Mouse (Mus musculus): ENCODE results near the gene Ppm1h. TPM values are rescaled to one million over a fixed set of nuclear protein-coding genes. Genes with fewer than 3 reads are reported as not detected.

Ppm1h gene
- polyA plus RNA-seq, 1 experiment from 2014 or later: 26.0 TPM

DNA sequence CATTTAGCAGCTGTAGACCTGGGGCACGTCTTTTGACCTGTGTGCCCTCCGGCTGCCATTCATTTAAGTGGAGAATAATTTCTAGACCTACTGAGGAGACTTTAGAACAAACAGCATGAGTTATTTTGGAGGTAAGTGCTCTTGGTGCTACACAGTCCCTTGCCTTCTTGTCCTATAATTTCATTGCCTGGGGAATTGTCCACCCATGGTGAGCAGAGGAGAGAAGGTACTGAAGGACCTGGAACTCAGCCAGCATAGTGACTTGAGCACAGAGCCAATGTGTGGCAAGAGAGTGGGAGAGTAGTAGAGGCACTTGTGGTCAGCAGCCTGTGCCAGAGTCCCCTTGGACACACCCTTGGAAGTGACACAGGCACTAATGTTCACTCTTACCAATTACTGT, 64.8 kb downstream of the Ppm1h start:
- TF ChIP-seq CTCF (IDR thresholded peaks at IDR 0.05): no peak
- DNase-seq (ENCODE audit: low read depth, low spot score): no peak
- no peak for ATAC-seq
- in situ Hi-C loops (cut with MboI; ENCODE audit: low pct_unique_long_range_greater_than_20kb): no loop called here
- ChIA-PET POLR2A (no interaction called here), CTCF (no interaction called here)
- H3K27me3 ChIP-seq: no peaks in the 10 kb centered on the region

GRCm38 (mm10) chr10:122744970-122745369, 66.4 kb downstream of the Ppm1h start:
- H3K27me3 ChIP-seq: no peaks in the 10 kb centered on the region
- DNase-seq (ENCODE audit: low read depth, low spot score) (no peak), ATAC-seq (no peak)
- CTCF ChIA-PET: interaction anchor here (1.1 kb wide), 1 partner anchor 11 kb away, joined by 3 read pairs; no protein-coding TSS in a partner anchor
- no peak for TF ChIP-seq CTCF (IDR thresholded peaks at IDR 0.05)
- POLR2A ChIA-PET: no interaction called here
- in situ Hi-C loops (cut with MboI; ENCODE audit: low pct_unique_long_range_greater_than_20kb): no loop called here

- in situ Hi-C loops (cut with MboI; ENCODE audit: low pct_unique_long_range_greater_than_20kb): no loop called here
Observed at GRCm38 (mm10) chr10:122746211-122746610, 67.6 kb downstream of the Ppm1h start.

DNA sequence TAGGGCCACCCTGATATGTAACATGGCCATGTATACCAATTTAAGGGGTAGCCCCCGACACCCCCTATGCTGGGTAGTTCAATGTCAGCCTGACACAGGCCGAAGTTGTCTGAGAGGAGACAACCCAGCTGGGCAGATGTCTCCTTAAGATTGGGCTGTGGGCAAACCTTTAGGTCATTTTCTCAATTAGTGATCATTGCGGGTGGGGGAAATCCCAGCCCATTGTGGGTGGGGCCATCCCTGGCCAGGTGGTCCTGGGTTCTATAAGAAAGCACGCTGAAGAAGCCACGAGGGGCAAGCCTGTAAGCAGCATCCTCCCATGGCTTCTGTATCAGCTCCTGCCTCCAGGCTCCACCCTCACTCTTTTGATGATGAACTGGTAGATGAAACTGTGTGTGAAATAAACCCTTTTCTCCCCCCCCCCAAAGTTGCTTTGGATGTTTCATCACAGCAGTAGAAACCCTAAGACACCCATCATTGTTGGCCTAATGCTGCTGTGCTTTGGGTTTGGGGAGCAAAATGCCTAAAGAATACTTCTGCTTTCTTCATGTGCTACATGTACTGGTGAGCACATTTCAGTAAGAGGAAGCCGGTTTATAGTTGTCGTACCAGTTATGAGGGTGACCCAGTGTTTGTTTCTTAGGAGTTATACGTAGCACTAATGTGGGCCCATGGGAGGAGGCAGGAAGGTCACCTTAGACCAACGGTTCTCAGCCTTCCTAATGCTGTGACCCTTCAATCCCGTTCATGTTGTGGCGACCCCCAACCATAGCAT, 68.8 kb downstream of the Ppm1h start:
- ATAC-seq: no peak
- CTCF ChIA-PET: no interaction called here
- POLR2A ChIA-PET: no interaction called here
- in situ Hi-C loops (cut with MboI; ENCODE audit: low pct_unique_long_range_greater_than_20kb): no loop called here
- H3K27me3 ChIP-seq: no peaks in the 10 kb centered on the region
- no peak for DNase-seq (ENCODE audit: low read depth, low spot score)
- TF ChIP-seq CTCF (IDR thresholded peaks at IDR 0.05): no peak

More at GRCm38 (mm10) chr10:122746211-122746610, 67.6 kb downstream of the Ppm1h start:
- TF ChIP-seq CTCF (IDR thresholded peaks at IDR 0.05): no peak
- no peaks in the 10 kb centered on the region for H3K27me3 ChIP-seq
- CTCF ChIA-PET: interaction anchor here (0.9 to 1.1 kb wide), 2 partner anchors 13 to 14 kb away, joined by 3 to 4 read pairs; no protein-coding TSS in a partner anchor
- DNase-seq (ENCODE audit: low read depth, low spot score): no peak
- POLR2A ChIA-PET: no interaction called here
- no peak for ATAC-seq

- CTCF ChIA-PET: no interaction called here
- no peaks in the 10 kb centered on the region for H3K27me3 ChIP-seq
- no peak for TF ChIP-seq CTCF (IDR thresholded peaks at IDR 0.05)
- POLR2A ChIA-PET: no interaction called here
- in situ Hi-C loops (cut with MboI; ENCODE audit: low pct_unique_long_range_greater_than_20kb): no loop called here
- DNase-seq (ENCODE audit: low read depth, low spot score): no peak
- ATAC-seq: no peak
Observed at GRCm38 (mm10) chr10:122748361-122748951, 69.9 kb downstream of the Ppm1h start.

DNA sequence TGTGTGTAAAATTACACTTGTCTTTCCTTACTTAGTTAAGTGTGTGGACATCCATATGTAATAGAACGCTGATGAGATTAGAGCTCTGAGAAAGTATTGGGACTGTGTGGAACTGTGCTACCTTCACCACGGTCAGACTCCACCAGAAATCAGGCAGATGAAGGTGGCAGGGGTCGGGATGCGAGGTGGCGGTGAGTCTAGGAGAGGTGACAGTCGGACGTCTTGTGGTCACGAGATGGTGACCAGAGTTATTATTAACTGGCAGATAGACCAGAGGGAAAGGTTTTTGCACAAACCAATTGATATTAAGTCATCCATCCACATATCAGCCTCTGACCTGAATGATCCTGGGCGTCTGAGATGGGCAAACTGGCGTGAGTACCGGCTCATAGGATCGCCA, 70.5 kb downstream of the Ppm1h start:
- no peak for ATAC-seq
- no peak for TF ChIP-seq CTCF (IDR thresholded peaks at IDR 0.05)
- H3K27me3 ChIP-seq: no peaks in the 10 kb centered on the region
- POLR2A ChIA-PET: no interaction called here
- CTCF ChIA-PET: no interaction called here
- no peak for DNase-seq (ENCODE audit: low read depth, low spot score)
- in situ Hi-C loops (cut with MboI; ENCODE audit: low pct_unique_long_range_greater_than_20kb): no loop called here

GRCm38 (mm10) chr10:122749876-122750275, 71.3 kb downstream of the Ppm1h start:
- TF ChIP-seq CTCF (IDR thresholded peaks at IDR 0.05): no peak
- no peaks in the 10 kb centered on the region for H3K27me3 ChIP-seq
- ChIA-PET POLR2A (no interaction called here), CTCF (interaction anchor here (1.0 to 1.6 kb wide), 3 partner anchors 8 to 20 kb away, joined by 3 to 4 read pairs (median 3); no protein-coding TSS in a partner anchor)
- DNase-seq (ENCODE audit: low read depth, low spot score): no peak
- ATAC-seq: no peak
- in situ Hi-C loops (cut with MboI; ENCODE audit: low pct_unique_long_range_greater_than_20kb): no loop called here

DNA sequence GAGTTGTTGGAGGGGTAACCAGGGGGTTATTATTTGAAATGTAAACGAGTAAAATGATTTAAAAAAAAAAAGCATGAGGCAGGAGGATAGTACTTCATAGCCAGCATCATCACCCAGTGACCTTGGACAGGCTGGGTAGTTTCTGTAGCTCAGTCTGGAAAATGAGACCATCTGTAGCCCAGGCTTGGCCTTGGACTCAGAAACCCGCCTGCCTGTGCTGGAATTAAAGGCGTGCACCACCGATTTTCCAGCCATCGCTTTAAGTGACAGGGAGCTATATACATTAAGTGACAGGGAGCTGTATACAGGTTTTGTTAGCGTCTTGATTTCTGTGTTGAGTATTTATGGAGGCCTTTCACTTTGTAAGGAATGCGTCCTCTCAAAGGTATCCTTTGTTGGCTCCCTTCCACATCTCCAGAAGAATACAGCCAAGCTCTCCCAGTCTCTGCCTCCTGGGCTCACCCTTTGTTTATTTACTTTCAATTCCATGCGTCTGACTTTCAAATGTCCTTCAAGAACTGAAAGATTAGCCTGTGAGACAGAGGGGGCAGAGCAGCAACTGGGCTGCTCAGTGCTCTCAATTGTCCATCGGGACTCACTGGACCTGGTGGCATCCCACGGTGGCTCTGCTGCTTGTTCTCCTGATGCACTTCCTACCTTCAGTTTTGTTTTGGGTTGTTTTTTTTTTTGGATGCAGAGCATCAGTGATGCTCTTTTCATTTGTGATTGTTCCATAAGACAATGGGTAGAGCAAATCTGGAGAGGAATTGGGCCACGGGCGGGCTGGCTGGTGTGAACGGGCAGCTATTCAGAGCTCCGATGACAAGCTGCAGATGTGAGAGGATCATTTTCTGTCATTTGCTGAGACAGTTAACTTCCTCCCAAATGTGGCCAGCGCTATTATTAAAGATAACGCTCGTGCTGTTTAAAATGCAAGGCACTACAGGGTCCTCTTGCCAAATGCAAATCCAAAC, 74.7 kb downstream of the Ppm1h start:
- no peaks in the 10 kb centered on the region for H3K27me3 ChIP-seq
- ATAC-seq (no peak), DNase-seq (ENCODE audit: low read depth, low spot score) (no peak)
- POLR2A ChIA-PET: interaction anchor here (0.6 to 0.7 kb wide), 2 partner anchors 9 to 285 kb away, joined by 3 to 4 read pairs; no protein-coding TSS in a partner anchor
- CTCF ChIA-PET: interaction anchor here (1.0 kb wide), 1 partner anchor 22 kb away, joined by 3 read pairs; no protein-coding TSS in a partner anchor
- no peak for TF ChIP-seq CTCF (IDR thresholded peaks at IDR 0.05)
- in situ Hi-C loops (cut with MboI; ENCODE audit: low pct_unique_long_range_greater_than_20kb): no loop called here

GRCm38 (mm10) chr10:122753924-122754307, 75.4 kb downstream of the Ppm1h start:
- no peaks in the 10 kb centered on the region for H3K27me3 ChIP-seq
- in situ Hi-C loops (cut with MboI; ENCODE audit: low pct_unique_long_range_greater_than_20kb): no loop called here
- DNase-seq (ENCODE audit: low read depth, low spot score) (no peak), ATAC-seq (no peak)
- ChIA-PET CTCF (no interaction called here), POLR2A (interaction anchor here (0.7 kb wide), 1 partner anchor 285 kb away, joined by 3 read pairs; no protein-coding TSS in a partner anchor)
- TF ChIP-seq CTCF (IDR thresholded peaks at IDR 0.05): no peak

DNA sequence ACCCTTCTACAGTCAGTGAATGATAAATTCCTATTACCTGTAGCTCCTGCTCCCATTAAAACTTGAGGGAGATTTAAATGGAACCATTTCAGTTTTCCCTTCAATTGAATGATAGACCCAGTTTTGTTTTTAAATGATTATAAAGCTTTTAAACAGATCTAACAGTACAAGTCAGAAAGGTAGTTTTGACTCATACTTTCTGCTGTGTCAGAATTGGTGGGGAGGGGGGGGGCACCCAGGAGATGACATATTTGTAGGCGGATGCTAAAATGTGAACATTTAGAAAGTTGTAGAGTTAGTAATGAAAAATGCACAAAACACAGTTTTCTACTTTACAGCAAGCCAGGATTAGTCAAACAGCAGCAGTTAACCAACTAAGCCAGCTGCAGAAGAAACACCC, 76.4 kb downstream of the Ppm1h start:
- DNase-seq (ENCODE audit: low read depth, low spot score): no peak
- ChIA-PET POLR2A (no interaction called here), CTCF (interaction anchor here (1.7 kb wide), 1 partner anchor 13 kb away, joined by 3 read pairs; no protein-coding TSS in a partner anchor)
- in situ Hi-C loops (cut with MboI; ENCODE audit: low pct_unique_long_range_greater_than_20kb): no loop called here
- TF ChIP-seq CTCF (IDR thresholded peaks at IDR 0.05): no peak
- H3K27me3 ChIP-seq: no peaks in the 10 kb centered on the region
- ATAC-seq: no peak
